Mouse (Mus musculus) R1 (cell line): ENCODE data around the gene Git2.

ENCODE experiments used
- DNase-seq: peaks from one replicate; pipeline ENCODE4 v3.0.0-alpha.2; 2018; ENCODE audit warnings: low read depth, low spot score

Gene Git2

GRCm38 (mm10) chr5:114796299-114797012 is 21.1 kb upstream of the Git2 start:
- DNase-seq, result peak; percentile 45

DNA sequence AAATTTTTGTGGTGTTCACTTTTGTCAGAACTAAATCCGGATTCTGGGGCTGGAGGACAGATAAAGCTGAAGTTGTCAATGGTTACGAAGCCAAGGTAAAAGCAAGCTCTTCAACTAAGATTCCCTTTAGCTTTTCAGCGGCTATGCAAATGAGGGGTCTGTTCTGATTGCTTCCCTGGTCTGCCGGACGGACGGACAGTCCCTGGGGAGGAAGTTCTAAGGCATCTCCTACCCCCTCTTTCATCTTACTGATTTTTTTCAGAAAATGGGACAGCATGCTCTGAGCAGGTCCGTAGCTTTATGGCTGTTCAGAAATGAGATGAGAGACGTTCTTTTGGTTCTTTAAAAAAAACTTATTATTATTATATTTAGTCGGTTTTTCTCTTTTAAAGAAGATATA is 20.3 kb upstream of the Git2 start:
- DNase-seq, result no peak

DNA sequence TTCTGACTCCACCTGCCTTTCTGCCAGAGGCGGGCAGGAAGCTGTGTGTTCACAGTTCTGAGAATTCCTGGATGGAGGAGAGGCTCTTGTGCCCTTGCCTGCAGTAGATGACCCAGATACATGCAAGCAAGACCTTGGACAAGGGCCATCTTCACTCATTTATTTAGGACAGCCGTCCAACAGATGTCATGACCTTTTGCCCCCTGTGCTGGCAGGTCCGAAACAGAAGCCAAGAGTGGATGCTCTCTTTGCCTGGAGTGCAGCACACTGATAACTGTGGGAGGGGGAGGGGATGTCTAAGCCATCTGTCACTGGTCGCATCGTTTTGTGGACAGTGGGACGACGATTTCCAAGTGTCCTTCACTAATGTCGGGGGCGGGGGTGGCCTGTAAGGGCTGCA is 19.9 kb upstream of the Git2 start:
- peak; percentile 40 for DNase-seq

DNA sequence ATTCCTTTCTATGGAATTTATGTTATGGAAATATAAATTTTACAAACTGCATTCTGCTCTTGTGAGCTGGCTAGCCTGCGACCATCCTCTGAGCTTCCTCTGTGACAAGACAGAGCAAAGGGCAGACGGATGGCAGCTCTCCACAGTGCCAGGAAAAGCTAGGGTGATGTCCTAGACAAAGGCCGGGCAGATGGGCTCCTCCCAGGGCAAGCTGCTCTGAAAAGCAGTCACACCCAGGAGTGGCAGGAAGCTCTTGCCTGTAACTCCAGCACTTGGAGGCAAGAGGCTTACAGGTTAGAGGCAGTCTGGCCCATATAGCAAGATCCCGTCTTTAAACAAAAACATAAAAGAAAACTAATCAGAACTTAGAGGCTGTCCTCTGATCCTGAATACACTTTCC is 19.3 kb upstream of the Git2 start:
- DNase-seq, result no peak

- no peak for DNase-seq
Observed at GRCm38 (mm10) chr5:114793317-114793716, 18.0 kb upstream of the Git2 start.

DNA sequence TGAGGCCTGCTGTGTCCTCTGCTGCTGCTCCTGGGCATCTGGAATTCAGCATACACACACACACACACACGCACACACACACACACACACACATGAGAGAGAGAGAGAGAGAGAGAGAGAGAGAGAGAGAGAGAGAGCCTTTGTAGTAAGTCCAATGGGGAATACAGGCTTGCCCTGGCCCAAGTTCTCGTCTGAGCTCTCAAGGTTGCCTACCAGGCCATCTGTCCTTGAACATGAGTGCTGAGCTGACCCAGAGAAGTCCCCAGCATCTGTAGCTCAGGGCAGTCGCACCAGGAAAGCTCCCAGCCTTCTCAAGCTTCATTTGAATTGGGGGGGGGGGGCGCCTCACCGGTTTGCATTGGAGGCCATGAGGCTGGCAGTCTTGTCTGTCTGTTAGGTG is 9.9 kb upstream of the Git2 start:
- DNase-seq, result no peak

GRCm38 (mm10) chr5:114784622-114785165 is 9.4 kb upstream of the Git2 start:
- DNase-seq, result no peak

DNA sequence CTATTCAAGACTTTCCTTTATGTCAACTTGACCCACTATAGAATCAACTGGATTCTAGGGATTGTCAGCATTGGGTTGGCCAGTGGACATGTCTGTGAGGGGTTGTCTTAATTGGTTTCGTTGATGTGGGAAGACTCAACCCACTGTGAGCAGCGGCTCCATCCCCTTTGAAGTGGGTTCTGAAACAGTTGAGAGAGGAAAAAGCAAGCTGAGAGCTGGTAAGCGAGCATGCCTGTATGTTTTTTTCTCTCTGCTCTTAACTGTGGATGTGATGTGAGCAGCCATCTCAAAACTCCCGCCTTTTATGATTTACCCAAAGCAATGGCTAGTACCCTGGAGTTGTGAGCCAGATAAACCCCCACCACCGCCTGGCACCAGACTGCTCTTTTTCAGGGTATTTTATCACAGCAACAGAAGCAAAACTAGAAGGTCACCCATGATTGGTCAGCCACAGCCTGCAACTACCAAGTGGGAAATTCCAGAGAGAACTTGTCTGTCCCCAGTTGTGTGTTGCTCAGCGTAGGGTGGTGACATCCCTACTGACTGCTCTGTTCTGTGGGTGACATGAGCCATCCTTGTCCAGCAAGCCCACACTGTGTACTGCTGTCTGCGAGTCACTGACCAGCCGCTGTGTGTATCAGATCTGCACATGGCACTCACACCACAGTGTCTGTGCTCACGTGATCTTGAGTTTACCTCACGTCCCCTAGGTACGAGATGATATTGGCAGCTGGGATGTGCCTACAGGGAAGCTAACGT is 8.3 kb upstream of the Git2 start:
- no peak for DNase-seq

DNA sequence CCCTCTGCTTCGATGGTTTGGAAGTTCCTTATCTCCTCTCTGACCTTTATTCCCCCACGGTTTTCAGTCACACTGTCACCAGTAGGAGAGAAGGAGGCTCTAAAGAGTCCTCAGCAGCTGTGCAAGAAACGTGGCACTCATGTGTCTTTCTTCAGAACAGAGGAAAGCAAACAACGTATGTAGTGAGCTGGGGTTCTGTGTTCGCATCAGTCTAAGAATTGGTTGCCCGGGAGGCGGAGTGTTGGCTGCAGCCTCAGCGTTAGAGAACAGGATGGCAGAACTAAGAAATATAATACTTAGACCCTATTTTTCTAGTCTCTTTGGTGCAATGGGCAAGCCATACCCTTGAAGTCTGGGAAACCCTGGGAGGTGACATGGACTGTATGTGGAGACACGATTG is 7.7 kb upstream of the Git2 start:
- no peak for DNase-seq

- no peak for DNase-seq
Observed at GRCm38 (mm10) chr5:114780912-114781311, 5.6 kb upstream of the Git2 start.

GRCm38 (mm10) chr5:114779956-114780489 is 4.7 kb upstream of the Git2 start:
- no peak for DNase-seq

GRCm38 (mm10) chr5:114776174-114776573 is 857 bp upstream of the Git2 start:
- DNase-seq, result no peak

DNA sequence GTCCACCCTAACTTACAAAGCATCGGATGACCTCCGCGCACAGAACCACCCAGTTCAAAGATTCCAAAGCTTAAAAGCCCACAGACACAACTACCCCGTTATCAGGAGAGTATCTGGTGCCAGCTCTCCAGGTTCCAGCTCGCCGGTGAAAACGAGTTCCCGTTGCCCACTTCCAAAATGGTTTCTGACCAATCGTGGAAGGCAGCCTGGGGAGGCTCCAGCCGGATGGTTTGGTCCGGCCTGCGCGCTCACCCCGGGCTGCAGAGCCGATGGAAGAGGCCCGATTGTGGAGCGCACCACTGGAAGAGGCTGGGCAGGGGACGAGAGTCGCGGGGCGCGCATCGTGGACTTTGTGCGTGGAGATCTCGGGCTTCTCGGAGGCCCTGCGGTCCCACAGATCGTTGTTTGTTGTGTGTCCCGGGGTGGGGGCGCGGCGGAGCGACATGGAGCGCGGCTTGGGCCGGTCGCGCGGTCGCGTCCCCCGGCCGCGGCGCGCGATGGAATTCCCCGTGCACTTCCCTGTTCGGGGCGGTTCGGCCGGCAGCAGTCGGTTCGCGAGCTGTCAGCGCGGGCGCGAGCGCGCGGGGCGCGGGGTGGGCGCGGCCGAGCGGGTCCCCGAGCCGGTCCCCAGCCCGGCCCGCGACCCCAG is 790 bp downstream of the Git2 start, which contains the start of gene Ankrd13a:
Gene Ankrd13a, plus strand, starts transcription at position 275 of the 649 bp plus-strand sequence.
- peak; percentile 95 for DNase-seq

DNA sequence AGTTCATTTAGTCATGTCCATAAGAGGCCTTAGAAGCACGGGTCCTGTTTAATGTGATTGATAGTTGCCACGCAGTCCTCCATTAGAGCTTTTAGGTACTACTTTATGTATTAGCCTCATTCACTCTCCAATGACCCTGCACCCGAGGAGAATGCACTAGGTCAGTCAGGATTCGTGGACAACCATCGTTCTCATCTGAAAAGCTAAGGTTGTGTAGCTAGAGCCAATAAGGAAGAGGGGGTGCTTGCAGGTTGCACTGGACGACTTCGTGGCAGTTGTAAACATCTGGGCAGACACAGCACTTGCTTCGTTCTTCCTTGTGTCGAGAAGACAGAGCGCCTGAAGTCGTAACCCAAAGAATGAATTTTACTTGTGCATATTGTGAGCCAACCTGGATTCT is 1.5 kb downstream of the Git2 start:
- DNase-seq, result peak; percentile 31

GRCm38 (mm10) chr5:114773211-114773710 is 2.1 kb downstream of the Git2 start:
- DNase-seq, result peak; percentile 99

- DNase-seq, result peak; percentile 30
Observed at GRCm38 (mm10) chr5:114772456-114773203, 2.7 kb downstream of the Git2 start.

- no peak for DNase-seq
Observed at GRCm38 (mm10) chr5:114771796-114772195, 3.5 kb downstream of the Git2 start.

GRCm38 (mm10) chr5:114769786-114770185 is 5.5 kb downstream of the Git2 start:
- no peak for DNase-seq

- peak; percentile 24 for DNase-seq
Observed at GRCm38 (mm10) chr5:114767185-114767584, 8.1 kb downstream of the Git2 start.

- DNase-seq, result no peak
Observed at GRCm38 (mm10) chr5:114766686-114767085, 8.6 kb downstream of the Git2 start.
